Mouse (Mus musculus): ENCODE results near the gene Tulp2.
"Not testable (repeated sequence)": the region's sequence is repeated elsewhere in the genome, so short reads cannot be mapped to it uniquely, and the experiment has no call there.

Gene Tulp2

DNA sequence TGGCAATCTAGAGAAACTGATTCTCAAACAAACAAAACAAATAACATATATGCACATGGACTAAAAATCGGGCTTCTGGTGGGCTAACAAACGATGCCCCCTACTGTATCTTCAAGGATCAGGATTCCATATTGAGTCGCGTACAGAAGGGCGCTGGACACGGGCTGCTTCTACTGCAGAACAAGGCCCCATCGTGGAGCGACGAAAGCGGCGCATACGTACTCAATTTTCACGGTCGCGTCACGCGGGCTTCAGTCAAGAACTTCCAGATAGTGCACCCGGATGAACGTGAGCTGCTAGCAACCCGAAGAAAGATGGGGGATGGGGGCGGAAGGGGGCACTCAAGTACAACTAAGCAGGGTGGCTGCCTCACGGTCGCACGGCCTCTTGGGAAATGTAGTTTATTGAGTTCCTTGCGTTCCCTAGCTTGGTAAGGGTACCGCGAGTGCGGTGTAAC lies 40.1 kb downstream of the Tulp2 start:
- peak; percentile 97 for DNase-seq (ENCODE audit: low read depth, low spot score)

DNA sequence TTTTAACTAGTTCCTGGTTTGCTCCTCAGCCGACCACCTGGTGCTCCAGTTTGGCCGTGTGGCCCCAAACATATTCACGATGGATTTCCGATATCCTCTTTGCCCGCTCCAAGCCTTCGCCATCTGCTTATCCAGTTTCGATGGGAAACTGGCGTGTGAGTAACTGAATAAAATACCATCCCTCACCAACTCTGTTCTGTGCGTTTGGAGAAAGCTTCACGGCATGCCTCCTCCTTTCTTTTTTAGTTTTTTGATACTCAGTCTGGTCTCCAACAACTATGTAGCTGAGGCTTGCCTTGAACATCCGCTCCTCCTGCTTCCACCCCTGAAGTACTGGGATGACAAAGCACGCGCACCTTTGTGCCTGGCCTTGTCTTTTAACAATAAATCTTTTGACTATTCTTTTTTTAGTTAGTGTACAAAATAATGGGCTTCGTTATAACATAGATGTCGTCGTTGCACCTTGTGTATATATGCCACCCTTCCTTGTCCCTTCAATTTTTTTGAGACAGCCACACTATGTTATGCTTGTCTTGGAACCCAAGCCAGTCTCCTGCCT lies 40.6 kb downstream of the Tulp2 start:
- no peak for DNase-seq (ENCODE audit: low read depth, low spot score)

DNA sequence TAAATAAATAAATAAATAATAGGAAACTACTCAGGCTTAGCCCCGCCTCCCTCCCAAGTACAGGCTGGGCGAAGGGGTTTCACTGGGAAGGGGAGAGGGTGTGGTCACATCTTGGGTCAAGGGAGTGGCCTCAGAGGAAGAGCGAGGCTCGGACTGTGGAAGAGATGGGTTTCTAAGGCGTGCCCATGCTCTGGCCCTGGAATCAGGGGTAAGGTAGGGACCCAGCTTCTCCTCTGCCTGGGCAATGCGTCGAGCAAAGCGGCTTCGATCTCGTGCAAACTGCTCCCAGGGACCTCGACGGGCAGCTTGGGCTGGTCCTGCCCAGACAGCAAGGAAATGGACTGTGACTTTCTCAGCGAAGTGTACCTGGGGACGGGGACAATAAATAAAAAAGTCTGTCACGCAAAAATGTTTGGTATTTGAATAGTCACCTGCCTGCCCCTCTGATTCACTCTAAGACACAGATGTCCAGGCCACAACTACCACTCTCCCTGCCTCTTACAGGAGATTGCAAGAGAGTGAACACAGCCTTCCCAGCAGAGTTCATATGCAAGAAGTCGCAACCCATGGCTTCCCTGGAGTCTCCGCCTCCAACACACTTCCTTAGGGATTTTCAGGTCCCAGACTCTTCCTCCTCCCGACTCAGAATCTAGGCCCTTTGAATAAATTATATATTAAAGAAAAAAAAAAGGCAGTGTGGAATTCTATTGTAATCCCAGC lies 41.4 kb downstream of the Tulp2 start:
- no peak for DNase-seq (ENCODE audit: low read depth, low spot score)

DNA sequence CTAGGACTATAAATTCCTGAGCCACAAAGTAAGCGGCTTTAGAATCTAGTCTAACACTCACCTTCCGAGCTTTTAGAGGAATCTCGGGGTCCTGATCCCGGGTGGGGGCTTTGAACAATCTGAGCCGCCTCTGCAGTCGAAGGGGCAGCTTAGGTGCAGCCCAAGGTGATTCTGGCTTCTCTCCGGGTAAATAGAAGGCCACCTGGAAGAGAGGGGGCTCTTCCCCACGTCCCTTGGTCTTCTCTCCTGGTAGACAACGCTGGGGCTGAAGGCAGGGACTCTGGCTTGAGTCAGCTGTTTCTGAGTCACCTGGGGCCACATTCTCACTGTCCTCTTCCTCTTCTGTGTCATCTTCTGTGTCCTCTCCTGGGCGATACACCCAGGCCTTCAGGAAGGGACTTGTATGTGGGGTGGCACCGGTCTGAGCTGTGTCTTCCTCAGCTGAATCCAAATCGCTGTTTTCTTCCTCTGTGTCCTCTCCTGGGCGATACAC lies 42.0 kb downstream of the Tulp2 start:
- no peak for DNase-seq (ENCODE audit: low read depth, low spot score)

DNA sequence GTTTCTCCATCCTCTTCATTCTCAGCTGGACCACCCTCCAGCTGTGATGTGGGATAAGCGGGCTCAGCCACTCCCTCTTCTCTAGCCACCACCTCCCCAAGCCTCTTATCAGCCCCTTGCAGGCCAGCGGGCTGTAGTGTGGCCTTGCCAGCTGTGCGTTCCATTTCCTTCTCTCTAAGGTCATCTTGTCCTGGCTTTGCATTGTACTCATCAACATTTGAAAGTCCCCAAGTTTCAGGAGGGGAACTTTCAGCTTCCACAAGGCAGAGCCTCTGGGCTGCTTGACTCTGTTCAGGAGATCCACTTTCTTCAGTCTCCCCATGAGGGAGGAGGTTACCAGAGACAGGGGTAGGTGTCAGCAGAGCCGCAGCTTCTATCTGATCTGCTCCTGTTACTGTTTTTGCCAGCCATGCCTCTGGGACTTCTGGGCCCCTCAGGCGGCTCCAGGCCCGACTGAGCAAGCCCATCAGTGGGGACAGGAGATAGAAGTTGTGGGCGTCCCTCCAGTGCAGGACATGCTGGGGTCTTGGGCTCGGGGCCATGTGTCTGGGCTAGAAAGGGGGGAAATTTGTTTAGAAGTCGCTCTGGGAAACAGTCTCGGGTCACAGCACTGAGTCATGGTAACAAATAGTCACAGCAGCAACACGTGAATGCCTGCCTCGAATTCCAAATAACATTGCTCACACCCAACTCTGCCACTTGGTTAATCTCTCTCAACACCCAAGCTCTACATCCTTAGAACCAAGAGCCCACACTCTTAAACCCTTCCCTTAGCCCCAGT lies 43.4 kb downstream of the Tulp2 start:
- peak; percentile 50 for DNase-seq (ENCODE audit: low read depth, low spot score)

DNA sequence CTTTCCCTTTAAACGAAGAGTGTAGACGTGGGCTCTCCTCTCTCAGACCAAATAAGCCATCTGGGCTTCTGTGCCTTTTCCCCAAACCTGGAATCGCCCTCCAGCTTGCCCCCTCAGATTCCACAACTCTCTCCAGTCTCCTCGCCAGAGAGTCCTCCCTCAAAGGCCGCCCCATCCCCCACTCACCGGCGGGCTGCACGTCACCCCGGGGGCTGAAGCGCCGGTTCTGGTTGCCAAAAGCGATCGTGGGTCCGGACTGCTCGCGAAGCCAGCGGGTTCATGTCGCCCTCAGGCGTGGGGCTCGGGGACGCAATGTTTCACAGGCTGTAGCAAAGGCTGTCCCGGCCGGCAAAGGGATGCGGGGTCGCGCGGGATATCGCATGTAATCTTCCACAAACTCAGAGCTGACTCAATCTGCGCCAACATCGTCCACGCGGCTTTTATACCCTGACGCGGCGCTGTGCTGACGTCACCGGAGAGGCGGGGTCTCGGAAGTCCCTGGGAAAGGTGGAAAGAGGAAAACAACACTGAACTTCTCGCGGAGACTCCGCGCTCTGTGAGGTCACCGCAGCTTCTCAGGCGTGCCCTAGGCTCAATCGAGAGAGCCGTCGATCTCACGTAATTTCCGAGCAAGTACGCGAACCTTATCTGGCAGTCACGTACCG lies 44.3 kb downstream of the Tulp2 start, which contains the start of the genes Ppp1r15a and Plekha4:
Gene Ppp1r15a (minus strand): TSS at position 460 of the 665 bp plus-strand sequence.
Gene Plekha4 (plus strand): TSS at position 522 of the 665 bp plus-strand sequence.
- peak; percentile 97 for DNase-seq (ENCODE audit: low read depth, low spot score)

DNA sequence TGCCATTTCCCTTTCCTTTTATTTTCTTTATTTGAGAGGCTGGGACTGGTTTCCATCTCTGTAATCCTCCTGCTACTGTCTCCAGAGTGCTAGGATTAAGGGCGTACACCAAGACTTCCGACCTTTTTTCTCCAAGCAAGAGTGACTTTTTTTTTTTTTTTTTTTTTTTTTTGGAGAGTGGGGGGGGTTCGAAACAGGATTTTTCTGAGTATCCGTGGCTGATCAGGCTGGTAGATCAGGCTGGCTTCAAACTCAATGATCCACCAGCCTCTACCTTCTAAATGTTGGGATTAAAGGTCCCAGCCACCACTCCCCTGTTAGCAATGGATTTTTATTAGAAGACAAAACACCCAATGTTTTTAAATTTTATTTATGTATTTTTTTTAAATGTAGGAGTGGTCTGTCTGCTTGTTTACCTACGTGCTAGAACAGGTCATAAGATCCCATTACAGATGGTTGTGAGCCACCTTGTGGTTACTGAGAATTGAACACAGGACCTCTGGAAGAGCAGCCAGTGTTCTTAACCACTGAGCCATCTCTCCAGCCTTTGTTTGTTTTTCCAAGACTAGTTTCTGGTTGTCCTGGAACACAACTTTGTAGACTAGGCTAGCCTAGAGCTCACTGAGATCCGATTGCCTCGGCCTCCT lies 44.9 kb downstream of the Tulp2 start:
- peak; percentile 55 for DNase-seq (ENCODE audit: low read depth, low spot score)

DNA sequence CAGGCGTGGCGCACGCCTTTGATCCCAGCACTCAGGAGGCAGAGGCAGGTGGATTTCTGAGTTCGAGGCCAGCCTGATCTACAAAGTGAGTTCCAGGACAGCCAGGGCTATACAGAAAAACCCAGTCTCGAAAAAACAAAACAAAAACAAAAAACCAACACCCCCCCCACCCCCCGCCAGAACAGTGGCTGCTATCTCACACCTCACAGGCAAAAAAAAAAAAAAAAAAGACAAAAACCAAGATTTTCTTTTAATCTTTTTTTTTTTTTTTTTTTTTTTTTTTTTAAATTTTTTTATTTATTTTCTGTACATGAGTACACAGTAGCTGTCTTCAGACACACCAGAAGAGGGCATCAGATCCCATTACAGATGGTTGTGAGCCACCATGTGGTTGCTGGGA lies 45.5 kb downstream of the Tulp2 start:
- not testable (repeated sequence) for DNase-seq (ENCODE audit: low read depth, low spot score)

DNA sequence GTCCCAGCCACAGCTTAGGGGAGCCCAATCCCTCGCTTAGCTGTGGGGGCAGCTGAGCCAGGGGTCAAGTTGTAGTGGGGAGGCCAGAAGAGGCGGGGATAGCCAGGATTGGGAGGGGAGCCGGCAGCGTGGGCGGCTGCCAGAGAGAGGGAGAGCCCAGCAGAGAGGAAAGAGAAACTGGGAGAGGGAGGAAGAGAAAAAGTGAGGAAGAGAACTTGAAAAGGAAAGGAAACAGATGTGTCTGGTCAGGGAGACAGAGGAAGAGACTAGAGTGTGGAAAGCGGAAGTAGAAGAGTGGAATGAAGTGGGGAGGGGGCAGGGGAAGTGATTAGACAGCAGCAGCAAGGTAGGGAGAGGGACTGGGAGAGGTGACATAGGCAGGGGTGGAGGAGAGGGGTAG lies 47.8 kb downstream of the Tulp2 start:
- no peak for DNase-seq (ENCODE audit: low read depth, low spot score)

DNA sequence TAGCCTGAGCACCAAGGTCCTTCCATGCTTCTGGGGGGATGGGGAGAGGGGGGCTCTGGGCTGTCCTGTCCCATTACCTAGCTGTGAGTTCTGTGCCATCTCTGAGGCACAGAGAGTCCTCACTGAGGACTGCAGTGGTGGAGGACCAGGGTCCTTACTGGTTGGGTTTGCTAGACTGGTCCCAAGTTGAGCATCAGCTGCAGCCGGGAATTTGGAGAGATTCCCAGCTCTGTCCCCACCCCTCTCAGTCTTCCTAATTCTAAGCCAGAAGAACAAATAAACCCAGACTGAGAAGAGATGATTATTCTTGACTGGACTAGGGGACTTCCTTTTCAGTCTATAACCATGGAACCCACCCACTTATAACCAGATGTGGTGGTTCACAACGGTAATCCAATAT lies 49.0 kb downstream of the Tulp2 start:
- no peak for DNase-seq (ENCODE audit: low read depth, low spot score)

DNA sequence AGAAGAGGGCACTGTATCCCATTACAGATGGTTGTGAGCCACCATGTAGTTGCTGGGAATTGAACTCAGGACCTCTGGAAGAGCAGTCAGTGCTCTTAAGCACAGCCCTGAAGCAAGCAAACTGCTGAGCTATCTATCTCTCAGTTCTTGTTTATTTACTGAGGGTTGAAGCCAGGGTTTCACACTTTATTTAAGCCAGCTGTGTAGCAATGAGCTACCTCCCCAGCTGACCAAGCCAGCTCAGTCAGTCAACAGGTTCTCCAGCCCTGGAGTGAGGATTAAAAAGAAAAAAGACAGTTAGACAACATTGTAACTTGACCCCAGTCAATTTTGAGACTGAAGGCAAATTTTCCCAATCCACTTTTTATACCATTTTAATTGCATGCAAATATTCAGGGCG lies 54.0 kb downstream of the Tulp2 start:
- DNase-seq (ENCODE audit: low read depth, low spot score), result no peak

DNA sequence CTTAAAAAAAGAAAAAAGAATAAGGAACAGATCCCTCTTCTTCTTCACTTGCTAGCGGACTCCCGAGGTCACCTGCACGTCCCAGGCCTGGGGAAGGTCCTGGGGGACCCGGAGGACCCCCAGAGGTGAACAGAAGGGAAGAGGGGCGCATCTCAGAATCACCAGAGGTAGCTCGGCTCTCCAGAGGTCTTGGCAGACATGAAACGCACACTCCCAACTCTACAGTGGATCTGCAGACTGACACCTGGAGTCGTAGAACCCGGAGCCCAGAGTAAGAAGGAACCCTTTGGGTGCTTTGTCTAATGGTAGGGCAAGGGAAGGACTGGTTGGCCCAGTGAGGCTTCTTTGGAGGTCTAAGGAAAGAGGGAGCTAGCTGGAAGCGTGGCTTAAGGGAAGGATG lies 55.9 kb downstream of the Tulp2 start:
- DNase-seq (ENCODE audit: low read depth, low spot score), result no peak

DNA sequence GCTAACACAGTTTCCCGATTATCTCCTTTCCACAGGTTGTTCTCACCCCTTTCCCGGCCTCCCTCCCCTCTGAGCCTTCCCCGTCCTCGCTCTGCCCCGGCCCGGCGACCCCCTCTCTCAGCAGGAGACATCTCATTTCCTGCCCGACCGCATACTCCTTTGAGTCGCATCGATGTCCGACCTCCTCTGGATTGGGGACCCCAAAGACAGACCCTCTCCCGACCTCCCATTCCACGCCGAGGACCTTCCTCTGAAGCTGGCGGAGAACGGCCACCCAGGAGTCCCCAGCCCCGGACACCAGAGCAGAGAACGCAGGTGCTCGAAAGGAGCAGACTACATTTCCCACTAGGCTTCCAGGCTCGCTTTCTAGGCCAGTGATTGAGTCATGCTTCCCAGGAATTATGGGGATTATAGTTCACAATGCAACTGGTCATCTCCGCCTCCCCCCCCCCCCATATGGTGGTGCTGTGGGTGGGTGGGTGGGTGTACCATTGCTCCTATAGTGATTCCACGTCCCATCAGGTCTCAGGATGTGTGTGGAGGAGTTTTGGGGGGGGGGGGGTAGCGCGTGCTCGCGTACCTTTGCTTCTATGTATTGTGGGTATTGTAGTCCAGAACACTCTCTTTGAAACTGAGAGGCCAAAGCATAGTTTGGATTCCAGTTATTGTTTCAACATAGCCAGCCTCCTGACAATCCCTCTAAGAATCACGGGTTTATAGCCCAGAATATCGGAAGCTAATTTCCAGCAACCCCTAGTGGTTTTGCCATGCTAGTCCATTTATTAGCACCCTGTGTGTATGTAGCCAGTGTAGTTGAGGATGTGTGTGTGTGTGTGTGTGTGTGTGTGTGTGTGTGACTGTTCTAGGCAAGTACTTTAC lies 56.7 kb downstream of the Tulp2 start:
- peak; percentile 92 for DNase-seq (ENCODE audit: low read depth, low spot score)

DNA sequence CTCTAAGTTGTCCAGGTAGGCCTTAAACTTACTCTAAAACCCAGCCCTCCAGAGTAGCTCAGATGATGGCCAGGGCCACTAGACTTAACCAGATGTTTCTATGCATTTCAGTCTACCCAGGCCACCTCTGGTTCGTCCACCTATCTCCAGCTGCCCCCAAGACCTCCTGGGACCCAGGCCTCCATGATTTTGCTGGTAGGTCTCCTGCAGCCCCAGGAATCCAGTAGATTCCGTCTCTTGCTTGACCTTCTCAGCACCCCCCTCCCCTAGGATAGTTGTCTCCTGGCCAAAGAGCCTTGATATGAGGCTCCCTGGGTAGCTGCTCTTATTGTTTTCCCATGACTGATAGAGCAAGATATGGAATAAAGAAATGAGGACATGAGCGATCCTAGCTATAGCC lies 57.4 kb downstream of the Tulp2 start:
- no peak for DNase-seq (ENCODE audit: low read depth, low spot score)

DNA sequence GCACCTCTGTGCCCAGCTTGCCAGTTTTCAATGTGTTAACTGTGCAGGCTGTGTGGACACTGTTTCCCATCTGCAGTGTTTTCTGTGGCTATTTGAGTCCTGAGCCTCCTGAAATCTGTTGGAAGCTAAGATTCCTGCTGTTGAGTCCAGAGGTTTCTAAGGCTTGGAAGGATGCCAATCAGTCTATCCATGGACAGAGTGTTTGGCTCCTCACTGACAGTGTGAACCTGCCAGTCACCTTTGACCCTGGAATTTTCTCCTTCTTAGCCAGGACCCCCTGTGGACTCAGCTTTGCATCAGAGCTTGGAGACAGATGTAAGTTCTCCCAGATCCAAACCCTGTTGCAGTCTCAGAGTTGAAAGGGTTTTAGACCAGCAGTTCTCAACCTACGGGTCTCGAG lies 58.5 kb downstream of the Tulp2 start:
- no peak for DNase-seq (ENCODE audit: low read depth, low spot score)

DNA sequence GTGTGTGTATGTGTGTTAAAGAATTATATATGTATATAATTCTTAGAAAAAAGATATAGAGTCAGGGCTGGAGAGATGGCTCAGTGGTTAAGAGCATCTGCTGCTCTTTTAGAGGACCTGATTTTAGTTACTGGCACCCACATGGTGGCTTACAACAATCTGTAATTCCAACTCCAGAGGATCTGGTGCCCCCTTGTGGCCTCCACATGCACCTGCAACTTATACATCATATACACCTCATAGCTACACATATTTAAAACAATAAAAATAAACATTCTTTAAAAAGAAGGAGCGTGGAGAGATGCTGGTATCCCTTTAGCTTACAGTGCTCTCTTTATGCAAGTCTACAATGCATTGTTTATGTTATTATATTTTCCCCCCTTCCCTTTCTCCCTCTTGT lies 62.8 kb downstream of the Tulp2 start:
- no peak for DNase-seq (ENCODE audit: low read depth, low spot score)

DNA sequence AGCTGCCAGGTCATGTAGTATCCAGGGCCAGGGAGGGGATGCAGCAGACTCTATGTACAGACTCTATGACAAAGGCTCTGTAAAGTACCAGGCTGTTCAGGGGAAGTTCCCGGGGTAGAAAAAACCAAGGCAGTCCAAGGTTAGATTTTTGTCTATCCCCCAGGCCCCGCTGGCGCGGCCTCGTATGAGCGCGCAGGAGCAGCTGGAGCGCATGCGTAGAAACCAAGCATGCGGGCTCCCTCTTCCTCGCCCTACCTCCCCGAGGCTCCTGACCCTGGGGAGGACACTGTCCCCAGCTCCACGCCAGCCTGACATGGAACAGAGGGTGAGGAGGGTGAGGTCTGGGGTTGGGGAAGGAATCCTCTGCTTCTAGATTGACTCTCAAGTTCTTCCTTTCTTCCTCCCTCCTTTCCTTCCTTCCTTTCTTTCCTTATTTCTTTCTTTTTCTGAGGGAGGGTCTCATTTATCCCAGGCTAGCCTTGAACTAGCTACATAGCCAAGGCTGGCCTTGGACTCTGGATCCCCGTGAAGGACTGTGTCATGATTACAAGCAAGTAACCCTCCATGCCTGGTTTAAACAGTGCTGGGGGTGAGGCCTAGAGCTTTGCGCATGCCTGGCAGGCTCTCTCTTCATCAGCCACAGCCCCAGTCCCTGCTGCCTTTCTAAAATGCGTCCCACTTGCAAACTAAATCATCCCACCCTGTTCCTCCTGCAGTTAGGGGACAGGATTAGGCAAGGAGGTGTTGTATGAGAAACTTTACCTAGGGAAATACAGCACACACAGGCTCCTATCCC lies 68.2 kb downstream of the Tulp2 start:
- no peak for DNase-seq (ENCODE audit: low read depth, low spot score)

DNA sequence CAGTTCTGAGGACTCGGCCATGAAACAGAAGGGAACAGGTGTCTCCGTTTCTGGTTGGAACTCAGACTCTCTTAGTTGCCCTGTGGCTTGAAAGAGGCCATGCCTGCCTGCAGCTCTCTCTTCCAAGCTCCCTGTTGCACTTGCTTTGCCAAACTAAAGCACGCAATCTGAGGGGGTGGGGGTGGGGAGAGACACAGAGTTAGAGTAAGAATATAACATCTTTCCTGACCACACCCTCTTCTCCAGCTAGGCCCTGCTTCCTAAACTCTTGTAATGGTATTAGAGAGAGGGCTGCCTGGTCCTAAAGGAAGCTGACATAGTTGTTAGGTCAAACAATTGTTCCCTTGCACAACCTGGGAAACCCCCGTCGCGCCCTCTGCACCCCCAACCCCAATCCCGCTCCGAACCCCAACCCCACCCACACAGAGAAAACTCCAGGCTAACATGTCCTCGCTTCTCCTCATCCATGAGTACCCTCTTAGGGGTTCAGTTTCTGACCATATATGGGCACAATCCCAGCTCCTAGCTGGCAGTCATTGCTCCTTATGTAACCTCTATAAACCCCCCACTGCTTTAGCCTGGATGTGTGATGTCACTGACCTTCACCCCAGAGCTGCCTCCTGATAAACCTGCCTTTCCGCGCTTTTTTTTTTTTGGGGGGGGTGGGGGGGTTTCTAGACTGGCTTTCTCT lies 69.3 kb downstream of the Tulp2 start:
- DNase-seq (ENCODE audit: low read depth, low spot score), result no peak

DNA sequence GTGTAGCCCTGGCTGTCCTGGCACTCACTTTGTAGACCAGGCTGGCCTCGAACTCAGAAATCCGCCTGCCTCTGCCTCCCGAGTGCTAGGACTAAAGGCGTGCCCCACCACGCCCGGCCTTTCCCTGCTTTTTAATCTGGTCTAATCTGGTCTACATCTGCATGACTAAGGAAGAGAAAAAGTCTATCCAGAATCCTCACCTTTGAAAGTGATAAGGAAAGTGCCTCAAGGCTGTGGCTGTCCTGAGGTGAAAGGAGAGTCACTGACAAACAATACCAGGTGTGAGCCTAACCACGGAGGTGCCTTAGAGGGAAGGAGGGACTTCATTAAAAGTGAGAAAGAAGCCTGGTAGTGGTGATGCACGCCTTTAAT lies 69.8 kb downstream of the Tulp2 start:
- DNase-seq (ENCODE audit: low read depth, low spot score), result no peak

All from brain, adult 2 months (tissue).